Mouse (Mus musculus) 3T3-L1 (cell line): ENCODE data around the gene Hoxc13.
A peak's percentile ranks its signal among the peaks of the same experiment; 100 is the strongest.

Experiments used
- DNase-seq: peaks from one replicate; pipeline ENCODE4 v3.0.0-alpha.2; 2015; ENCODE audit warnings: low read depth, low spot score

Hoxc13 gene

GRCm38 (mm10) chr15:102936279-102936972 lies 15.5 kb downstream of the Hoxc13 start, which contains the start of gene Hoxc12:
Gene Hoxc12 (plus strand): TSS chr15:102936757.
- DNase-seq, result no peak

- no peak for DNase-seq
These were observed 16.2 kb downstream of the Hoxc13 start for GRCm38 (mm10) chr15:102937036-102937666.

GRCm38 (mm10) chr15:102939256-102940155 lies 18.6 kb downstream of the Hoxc13 start:
- DNase-seq, result no peak

- peak; percentile 66 for DNase-seq
These were observed 22.0 kb downstream of the Hoxc13 start for GRCm38 (mm10) chr15:102942739-102943467.

- DNase-seq, result no peak
These were observed 22.5 kb downstream of the Hoxc13 start for GRCm38 (mm10) chr15:102943468-102943813.

GRCm38 (mm10) chr15:102945185-102946077 lies 24.5 kb downstream of the Hoxc13 start:
- no peak for DNase-seq

- peak; percentile 60 for DNase-seq
These were observed 26.4 kb downstream of the Hoxc13 start for GRCm38 (mm10) chr15:102947276-102947675.

GRCm38 (mm10) chr15:102948842-102949241 lies 27.9 kb downstream of the Hoxc13 start:
- no peak for DNase-seq

- no peak for DNase-seq
These were observed 28.8 kb downstream of the Hoxc13 start for GRCm38 (mm10) chr15:102949696-102950095.

- DNase-seq, result no peak
These were observed 30.0 kb downstream of the Hoxc13 start for GRCm38 (mm10) chr15:102950877-102951276.

- DNase-seq, result no peak
These were observed 32.7 kb downstream of the Hoxc13 start for GRCm38 (mm10) chr15:102953561-102953960.

- DNase-seq, result no peak
These were observed 33.5 kb downstream of the Hoxc13 start, which contains the start of gene Hoxc11 for GRCm38 (mm10) chr15:102954192-102955006. Gene Hoxc11 (plus strand): TSS chr15:102954427.

GRCm38 (mm10) chr15:102955007-102955382 lies 34.1 kb downstream of the Hoxc13 start:
- DNase-seq, result no peak

GRCm38 (mm10) chr15:102955833-102956640 lies 35.1 kb downstream of the Hoxc13 start:
- DNase-seq, result no peak

GRCm38 (mm10) chr15:102956906-102957305 lies 36.0 kb downstream of the Hoxc13 start:
- no peak for DNase-seq

GRCm38 (mm10) chr15:102959663-102960191 lies 38.8 kb downstream of the Hoxc13 start:
- no peak for DNase-seq

GRCm38 (mm10) chr15:102961728-102962127 lies 40.8 kb downstream of the Hoxc13 start:
- no peak for DNase-seq

GRCm38 (mm10) chr15:102962492-102962891 lies 41.6 kb downstream of the Hoxc13 start:
- DNase-seq, result no peak

GRCm38 (mm10) chr15:102963259-102963658 lies 42.4 kb downstream of the Hoxc13 start:
- DNase-seq, result no peak
